Mouse (Mus musculus): Measurements from ENCODE around the gene Nrxn3. TPM values are rescaled to one million over a fixed set of nuclear protein-coding genes. Genes with fewer than 3 reads are reported as not detected.

Gene Nrxn3
- polyA plus RNA-seq, 1 experiment: 3.0 TPM

GRCm38 (mm10) chr12:89940746-89941145, 1218.1 kb downstream of the Nrxn3 start:
- Histone ChIP-seq H3K79me2 (ENCODE audit: control insufficient read depth, insufficient read depth) (no peaks in the 10 kb centered on the region), H3K4me2 (ENCODE audit: low read depth) (no peak overlapping the region)
- no peak for TF ChIP-seq TCF3 (IDR thresholded peaks at IDR 0.05; ENCODE audit: insufficient read length, low read depth)
- no peak for TF ChIP-seq MYOG (IDR thresholded peaks at IDR 0.05; ENCODE audit: control insufficient read depth in 1 of 3, insufficient read depth in 1 of 3, insufficient read length in 2 of 3, low read depth in 2 of 3)
- no peak for TF ChIP-seq USF1 (IDR thresholded peaks at IDR 0.05; ENCODE audit: low read depth)
- no peak for TF ChIP-seq TCF12 (IDR thresholded peaks at IDR 0.05; ENCODE audit: insufficient read depth, poor library complexity, severe bottlenecking)
- TF ChIP-seq REST (IDR thresholded peaks at IDR 0.05; ENCODE audit: insufficient read depth, insufficient read length): no peak
- TF ChIP-seq MYOD1 (IDR thresholded peaks at IDR 0.05; ENCODE audit: control insufficient read depth in 1 of 3, insufficient read length in 2 of 3, low read depth in 2 of 3): no peak
- TF ChIP-seq POLR2AphosphoS2 (IDR thresholded peaks at IDR 0.05; ENCODE audit: insufficient read length, low read depth): no peak

GRCm38 (mm10) chr12:89945911-89946502, 1223.3 kb downstream of the Nrxn3 start:
- no peaks in the 10 kb centered on the region for H3K79me2 ChIP-seq (ENCODE audit: control insufficient read depth, insufficient read depth)
- H3K4me2 ChIP-seq (ENCODE audit: low read depth): no peak overlapping the region
- H3ac ChIP-seq (ENCODE audit: control insufficient read depth, insufficient read length): no peak overlapping the region
- TF ChIP-seq USF1 (IDR thresholded peaks at IDR 0.05; ENCODE audit: low read depth) (no peak), POLR2AphosphoS2 (IDR thresholded peaks at IDR 0.05; ENCODE audit: insufficient read length, low read depth) (no peak), SRF (IDR thresholded peaks at IDR 0.05; ENCODE audit: control insufficient read depth, insufficient read length, low read depth) (no peak), E2F4 (IDR thresholded peaks at IDR 0.05; ENCODE audit: insufficient read depth) (no peak), REST (IDR thresholded peaks at IDR 0.05; ENCODE audit: insufficient read depth, insufficient read length) (no peak), CEBPB (IDR thresholded peaks at IDR 0.05; ENCODE audit: insufficient read depth, poor library complexity, severe bottlenecking) (no peak), POLR2A (IDR thresholded peaks at IDR 0.05; ENCODE audit: insufficient read length, low read depth) (no peak), MYOD1 (IDR thresholded peaks at IDR 0.05; ENCODE audit: control insufficient read depth in 1 of 3, insufficient read length in 2 of 3, low read depth in 2 of 3) (no peak), TCF3 (IDR thresholded peaks at IDR 0.05; ENCODE audit: insufficient read length, low read depth) (no peak), TCF12 (IDR thresholded peaks at IDR 0.05; ENCODE audit: insufficient read depth, poor library complexity, severe bottlenecking) (no peak), MAX (IDR thresholded peaks at IDR 0.05; ENCODE audit: low read depth) (no peak), MYOG (IDR thresholded peaks at IDR 0.05; ENCODE audit: control insufficient read depth in 1 of 3, insufficient read depth in 1 of 3, insufficient read length in 2 of 3, low read depth in 2 of 3) (no peak)
- no peaks in the 10 kb centered on the region for H3K27me3 ChIP-seq (ENCODE audit: control insufficient read depth, insufficient read depth, insufficient read length)
- no peaks in the 10 kb centered on the region for H3K36me3 ChIP-seq (ENCODE audit: control insufficient read depth, insufficient read depth)
- H3K4me3 ChIP-seq: no peak overlapping the region

More at GRCm38 (mm10) chr12:89940746-89941145, 1218.1 kb downstream of the Nrxn3 start:
- no peak overlapping the region for H3K4me3 ChIP-seq
- no peaks in the 10 kb centered on the region for H3K27me3 ChIP-seq (ENCODE audit: control insufficient read depth, insufficient read depth, insufficient read length)
- H3K36me3 ChIP-seq (ENCODE audit: control insufficient read depth, insufficient read depth): no peaks in the 10 kb centered on the region
- H3ac ChIP-seq (ENCODE audit: control insufficient read depth, insufficient read length): no peak overlapping the region

- Histone ChIP-seq H3K4me2 (ENCODE audit: low read depth) (no peak overlapping the region), H3ac (ENCODE audit: control insufficient read depth, insufficient read length) (no peak overlapping the region), H3K27me3 (ENCODE audit: control insufficient read depth, insufficient read depth, insufficient read length) (no peaks in the 10 kb centered on the region), H3K79me2 (ENCODE audit: control insufficient read depth, insufficient read depth) (no peaks in the 10 kb centered on the region), H3K36me3 (ENCODE audit: control insufficient read depth, insufficient read depth) (no peaks in the 10 kb centered on the region), H3K4me3 (no peak overlapping the region)
- TF ChIP-seq USF1 (IDR thresholded peaks at IDR 0.05; ENCODE audit: low read depth): no peak
- TF ChIP-seq SRF (IDR thresholded peaks at IDR 0.05; ENCODE audit: control insufficient read depth, insufficient read length, low read depth): no peak
- peak in 1 of 3 experiments; percentile 46 for TF ChIP-seq MYOD1 (IDR thresholded peaks at IDR 0.05; ENCODE audit: control insufficient read depth in 1 of 3, insufficient read length in 2 of 3, low read depth in 2 of 3)
- TF ChIP-seq E2F4 (IDR thresholded peaks at IDR 0.05; ENCODE audit: insufficient read depth): no peak
- no peak for TF ChIP-seq MAX (IDR thresholded peaks at IDR 0.05; ENCODE audit: low read depth)
Observed at GRCm38 (mm10) chr12:89946522-89946921, 1223.8 kb downstream of the Nrxn3 start.

GRCm38 (mm10) chr12:89953237-89953636, 1230.6 kb downstream of the Nrxn3 start:
- TF ChIP-seq MYOD1 (IDR thresholded peaks at IDR 0.05; ENCODE audit: control insufficient read depth in 1 of 3, insufficient read length in 2 of 3, low read depth in 2 of 3) (no peak), REST (IDR thresholded peaks at IDR 0.05; ENCODE audit: insufficient read depth, insufficient read length) (no peak), MYOG (IDR thresholded peaks at IDR 0.05; ENCODE audit: control insufficient read depth in 1 of 3, insufficient read depth in 1 of 3, insufficient read length in 2 of 3, low read depth in 2 of 3) (no peak)
- Histone ChIP-seq H3K79me2 (ENCODE audit: control insufficient read depth, insufficient read depth) (no peaks in the 10 kb centered on the region), H3K4me3 (no peak overlapping the region), H3ac (ENCODE audit: control insufficient read depth, insufficient read length) (no peak overlapping the region), H3K36me3 (ENCODE audit: control insufficient read depth, insufficient read depth) (no peaks in the 10 kb centered on the region), H3K27me3 (ENCODE audit: control insufficient read depth, insufficient read depth, insufficient read length) (no peaks in the 10 kb centered on the region), H3K4me2 (ENCODE audit: low read depth) (peak overlapping the region; percentile 1)

GRCm38 (mm10) chr12:89953649-89954048, 1231.0 kb downstream of the Nrxn3 start:
- H3ac ChIP-seq (ENCODE audit: control insufficient read depth, insufficient read length): no peak overlapping the region
- H3K4me3 ChIP-seq: no peak overlapping the region
- H3K27me3 ChIP-seq (ENCODE audit: control insufficient read depth, insufficient read depth, insufficient read length): no peaks in the 10 kb centered on the region
- H3K4me2 ChIP-seq (ENCODE audit: low read depth): peak overlapping the region; percentile 1
- no peaks in the 10 kb centered on the region for H3K79me2 ChIP-seq (ENCODE audit: control insufficient read depth, insufficient read depth)
- H3K36me3 ChIP-seq (ENCODE audit: control insufficient read depth, insufficient read depth): no peaks in the 10 kb centered on the region
- TF ChIP-seq POLR2AphosphoS2 (IDR thresholded peaks at IDR 0.05; ENCODE audit: insufficient read length, low read depth) (no peak), CEBPB (IDR thresholded peaks at IDR 0.05; ENCODE audit: insufficient read depth, poor library complexity, severe bottlenecking) (0 out of 2 replicates have a peak, but pooled peaks have one; percentile 8)
